Mouse (Mus musculus) olfactory bulb, adult 2 months (tissue): ENCODE measurements around the gene Cx3cr1. TPM values are rescaled to one million over a fixed set of nuclear protein-coding genes. Genes with fewer than 3 reads are reported as not detected.

Experiments used
- H3K27ac ChIP-seq: fragments of 200-500 bp; 2 replicates; pipeline ENCODE4 v1.5.1; 2012; ENCODE audit warnings: low read depth, low read length; ENCODE audit not compliant: insufficient read depth
- H3K4me1 ChIP-seq: fragments of 200-500 bp; 2 replicates; pipeline ENCODE4 v1.6.1; 2012; ENCODE audit warnings: low read length; ENCODE audit not compliant: control insufficient read depth, insufficient read depth
- H3K4me3 ChIP-seq: fragments of 200-500 bp; 2 replicates; pipeline ENCODE4 v1.5.1; 2012; ENCODE audit warnings: mild to moderate bottlenecking, low read depth, low read length, moderate library complexity; ENCODE audit not compliant: insufficient read depth
- CTCF ChIP-seq: fragments of 200-500 bp; IDR thresholded peaks from 2 replicates; pipeline ENCODE4 v1.5.1; 2012; ENCODE audit warnings: low read depth, mild to moderate bottlenecking, low read length, moderate library complexity; ENCODE audit not compliant: insufficient read depth
- POLR2A ChIP-seq: fragments of 200-500 bp; IDR thresholded peaks from 2 replicates; pipeline ENCODE4 v1.6.1; 2012; ENCODE audit warnings: mild to moderate bottlenecking, low read depth, low read length, moderate library complexity; ENCODE audit not compliant: insufficient read depth
- WGBS: fragments of 180-500 bp; shearing (Covaris S2); methylation state at CpG from one replicate; pipeline ENCODE4 v1.1.7; 2018; 5-methylcytosine and 5-hydroxymethylcytosine counted together
- polyA plus RNA-seq: library from polyadenylated mRNA; stranded (reverse); fragments of >200 nt; gene quantifications from 2 replicates; pipeline ENCODE4 v1.2.4, GENCODE M21; 2012; ENCODE audit warnings: low replicate concordance; ENCODE audit not compliant: missing spikeins, insufficient read depth, insufficient read length

Cx3cr1 gene
- polyA plus RNA-seq, 1 experiment, result not detected

GRCm38 (mm10) chr9:120084406-120084805, 14.7 kb upstream of the Cx3cr1 start:
- H3K27ac ChIP-seq, result no peak overlapping the region
- peaks cover 3% of the 10 kb centered on the region; the same call in 1 of the 2 replicates for H3K4me1 ChIP-seq
- TF ChIP-seq POLR2A (no peak), CTCF (no peak)
- H3K4me3 ChIP-seq, result no peak overlapping the region
- WGBS, result 73% methylated on average over 9 of the region's 9 CpGs

GRCm38 (mm10) chr9:120083158-120083894, 13.6 kb upstream of the Cx3cr1 start:
- no peak overlapping the region for H3K4me3 ChIP-seq
- 86% methylated on average over 18 of the region's 18 CpGs for WGBS
- H3K27ac ChIP-seq, result no peak overlapping the region
- TF ChIP-seq POLR2A, result no peak
- no peak for TF ChIP-seq CTCF
- H3K4me1 ChIP-seq, result peaks cover 3% of the 10 kb centered on the region; the same call in 1 of the 2 replicates

GRCm38 (mm10) chr9:120082691-120083090, 13.0 kb upstream of the Cx3cr1 start:
- H3K27ac ChIP-seq, result no peak overlapping the region
- 79% methylated on average over 4 of the region's 4 CpGs for WGBS
- TF ChIP-seq POLR2A, result no peak
- no peak for TF ChIP-seq CTCF
- peaks cover 3% of the 10 kb centered on the region; the same call in 1 of the 2 replicates for H3K4me1 ChIP-seq
- H3K4me3 ChIP-seq, result no peak overlapping the region

GRCm38 (mm10) chr9:120081967-120082366, 12.3 kb upstream of the Cx3cr1 start:
- Histone ChIP-seq H3K4me1 (peaks cover 3% of the 10 kb centered on the region; the same call in 1 of the 2 replicates), H3K27ac (no peak overlapping the region), H3K4me3 (no peak overlapping the region)
- 56% methylated on average over 5 of the region's 5 CpGs for WGBS
- no peak for TF ChIP-seq CTCF
- no peak for TF ChIP-seq POLR2A

GRCm38 (mm10) chr9:120081247-120081646, 11.6 kb upstream of the Cx3cr1 start:
- WGBS, result 73% methylated on average over 6 of the region's 6 CpGs
- TF ChIP-seq CTCF, result no peak
- TF ChIP-seq POLR2A, result no peak
- peaks cover 3% of the 10 kb centered on the region; the same call in 1 of the 2 replicates for H3K4me1 ChIP-seq
- H3K27ac ChIP-seq, result no peak overlapping the region
- H3K4me3 ChIP-seq, result no peak overlapping the region

GRCm38 (mm10) chr9:120080546-120081108, 10.9 kb upstream of the Cx3cr1 start:
- WGBS, result 78% methylated on average over 8 of the region's 8 CpGs

GRCm38 (mm10) chr9:120079901-120080300, 10.2 kb upstream of the Cx3cr1 start:
- WGBS, result 70% methylated on average over 7 of the region's 7 CpGs
- Histone ChIP-seq H3K4me3 (no peak overlapping the region), H3K4me1 (peaks cover 3% of the 10 kb centered on the region; the same call in 1 of the 2 replicates), H3K27ac (no peak overlapping the region)
- no peak for TF ChIP-seq CTCF
- TF ChIP-seq POLR2A, result no peak

More at GRCm38 (mm10) chr9:120080546-120081108, 10.9 kb upstream of the Cx3cr1 start:
- Histone ChIP-seq H3K4me1 (peaks cover 3% of the 10 kb centered on the region; the same call in 1 of the 2 replicates), H3K27ac (no peak overlapping the region), H3K4me3 (no peak overlapping the region)
- TF ChIP-seq CTCF (no peak), POLR2A (no peak)

- Histone ChIP-seq H3K4me1 (peaks cover 3% of the 10 kb centered on the region; the same call in 1 of the 2 replicates), H3K27ac (no peak overlapping the region), H3K4me3 (no peak overlapping the region)
- 83% methylated on average over 3 of the region's 3 CpGs for WGBS
- TF ChIP-seq POLR2A (no peak), CTCF (no peak)
Measured at GRCm38 (mm10) chr9:120078241-120078640, 8.6 kb upstream of the Cx3cr1 start.

- WGBS, result 91% methylated on average over 7 of the region's 7 CpGs
Measured at GRCm38 (mm10) chr9:120074516-120074915, 4.8 kb upstream of the Cx3cr1 start.

More at GRCm38 (mm10) chr9:120074516-120074915, 4.8 kb upstream of the Cx3cr1 start:
- Histone ChIP-seq H3K27ac (no peak overlapping the region), H3K4me3 (no peak overlapping the region), H3K4me1 (no peaks in the 10 kb centered on the region)
- no peak for TF ChIP-seq POLR2A
- no peak for TF ChIP-seq CTCF
